Mouse (Mus musculus) heart, embryonic 16.5 days (tissue): ENCODE measurements around the gene Neu2. TPM values are rescaled to one million over a fixed set of nuclear protein-coding genes. Genes with fewer than 3 reads are reported as not detected.

Experiments
- ATAC-seq: fragments of 200-750 bp; cut with Nextera tagmentation; replicated peaks from 2 replicates; pipeline ENCODE4 v1.8.0; 2017; ENCODE audit warnings: moderate number of reproducible peaks; ENCODE audit not compliant: insufficient read depth, low FRiP score; ENCODE audit errors: extremely low read depth
- H3K27ac ChIP-seq: fragments of 300-500 bp; sonication (generic); 2 replicates; pipeline ENCODE4 v1.5.1; 2014; ENCODE audit warnings: mild to moderate bottlenecking, low read length, control low read depth, moderate library complexity
- H3K27me3 ChIP-seq: fragments of 300-500 bp; sonication (generic); 2 replicates; pipeline ENCODE4 v1.6.1; 2014; ENCODE audit warnings: low read length, mixed read lengths; ENCODE audit not compliant: control insufficient read depth, insufficient read depth
- H3K36me3 ChIP-seq: fragments of 300-500 bp; sonication (generic); 2 replicates; pipeline ENCODE4 v1.6.1; 2014; ENCODE audit not compliant: control insufficient read depth, insufficient read depth
- H3K4me1 ChIP-seq: fragments of 300-500 bp; sonication (generic); 2 replicates; pipeline ENCODE4 v1.6.1; 2014; ENCODE audit warnings: low read length, mixed read lengths; ENCODE audit not compliant: control insufficient read depth, insufficient read depth
- H3K4me2 ChIP-seq: fragments of 300-500 bp; sonication (generic); 2 replicates; pipeline ENCODE4 v1.6.1; 2014; ENCODE audit warnings: low read depth, mild to moderate bottlenecking, control low read depth, low read length
- H3K4me3 ChIP-seq: fragments of 300-500 bp; sonication (generic); 2 replicates; pipeline ENCODE4 v1.5.1; 2014; ENCODE audit warnings: mild to moderate bottlenecking, control low read depth, low read length
- H3K9ac ChIP-seq: fragments of 300-500 bp; sonication (generic); 2 replicates; pipeline ENCODE4 v1.6.1; 2014; ENCODE audit warnings: low read length, control low read depth
- H3K9me3 ChIP-seq: fragments of 300-500 bp; sonication (generic); replicated peaks from 2 replicates; pipeline ENCODE4 v1.6.1; 2016; ENCODE audit warnings: low read length; ENCODE audit not compliant: control insufficient read depth
- WGBS: fragments of 180-500 bp; shearing (Covaris S2); extraction: QIAGEN DNeasy Blood & Tissue Kit; methylation state at CpG from one replicate; pipeline ENCODE4 v1.1.7; 2014; 5-methylcytosine and 5-hydroxymethylcytosine counted together
- polyA plus RNA-seq: library from polyadenylated mRNA; unstranded; fragments of >200 nt; fragmentation: Nextera tagmentation; extraction: Ambion mirVana; gene quantifications from 2 replicates; pipeline ENCODE4 v1.2.1, GENCODE M21; 2015

Gene Neu2
- polyA plus RNA-seq, 1 experiment from 2014 or later, result 2.5 TPM

DNA sequence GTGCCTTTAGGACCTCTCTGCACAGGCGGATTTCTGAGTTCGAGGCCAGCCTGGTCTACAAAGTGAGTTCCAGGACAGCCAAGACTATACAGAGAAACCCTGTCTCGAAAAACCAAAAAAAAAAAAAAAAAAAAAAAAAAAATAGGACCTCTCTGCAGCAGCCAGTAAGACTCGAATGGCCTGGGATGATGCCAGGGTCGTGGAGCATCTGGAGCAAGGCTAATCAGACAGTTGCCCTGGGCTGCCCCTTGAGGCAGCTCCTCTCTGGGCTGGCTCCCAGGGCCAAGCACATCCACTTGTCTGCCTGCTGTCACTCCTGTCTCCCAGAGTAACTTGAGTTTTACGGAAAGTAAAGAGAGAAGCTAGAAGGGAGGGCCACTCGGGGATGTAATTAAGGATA is 135.4 kb downstream of the Neu2 start:
- 70% methylated on average over 7 of the region's 7 CpGs for WGBS
- no peaks in the 10 kb centered on the region for H3K36me3 ChIP-seq
- ATAC-seq, result no peak

DNA sequence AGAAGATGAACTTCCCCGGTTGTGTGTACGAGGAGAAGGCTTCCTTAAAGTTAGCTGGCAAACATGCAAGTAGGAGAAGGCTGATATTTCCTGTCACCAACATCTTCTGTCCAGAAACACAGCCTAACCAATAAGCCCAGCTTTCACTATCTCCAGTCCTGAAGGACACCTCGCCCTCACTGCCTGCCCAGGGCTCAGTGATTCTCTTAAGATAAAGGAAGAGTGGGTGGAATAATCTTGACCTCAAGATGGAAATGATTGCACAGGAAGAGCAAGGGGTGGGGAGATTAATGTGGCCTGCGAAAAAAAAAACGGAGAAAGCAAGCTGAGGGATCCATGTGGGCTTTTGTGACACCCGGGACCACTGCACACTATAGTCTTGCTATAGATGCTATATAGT is 136.1 kb downstream of the Neu2 start:
- Histone ChIP-seq H3K4me2 (no peak overlapping the region), H3K9me3 (no peaks in the 10 kb centered on the region), H3K4me1 (no peaks in the 10 kb centered on the region), H3K27me3 (no peaks in the 10 kb centered on the region), H3K4me3 (no peak overlapping the region), H3K36me3 (no peaks in the 10 kb centered on the region), H3K27ac (no peak overlapping the region), H3K9ac (no peak overlapping the region)
- 52% methylated on average over 6 of the region's 6 CpGs for WGBS
- no peak for ATAC-seq

More for the DNA sequence above, 135.4 kb downstream of the Neu2 start:
- H3K4me1 ChIP-seq, result no peaks in the 10 kb centered on the region
- H3K4me3 ChIP-seq, result no peak overlapping the region
- H3K4me2 ChIP-seq, result no peak overlapping the region
- no peak overlapping the region for H3K27ac ChIP-seq
- no peak overlapping the region for H3K9ac ChIP-seq
- no peaks in the 10 kb centered on the region for H3K9me3 ChIP-seq
- no peaks in the 10 kb centered on the region for H3K27me3 ChIP-seq

Other genes starting within 250 kb of the Neu2 start
- gene Efhd1, start 245.5 kb upstream of the Neu2 start, polyA plus RNA-seq, result 0.46 and 0.76 TPM in 2 replicates
- gene Gigyf2, start 182.9 kb upstream of the Neu2 start, polyA plus RNA-seq, result 30.7 and 31.6 TPM in 2 replicates
- 0.97 and 2.4 TPM in 2 replicates for gene Kcnj13, start 115.2 kb upstream of the Neu2 start, polyA plus RNA-seq
- not detected in 2 replicates for gene Snorc, start 39.6 kb upstream of the Neu2 start, polyA plus RNA-seq
- 0.32 and 0.99 TPM in 2 replicates for gene Ngef, start 64.0 kb downstream of the Neu2 start, polyA plus RNA-seq
- gene Inpp5d, start 110.4 kb downstream of the Neu2 start, polyA plus RNA-seq, result 5.2 and 6.9 TPM in 2 replicates
- gene Atg16l1, start 246.0 kb downstream of the Neu2 start, polyA plus RNA-seq, result 24.9 and 27.6 TPM in 2 replicates